Mouse (Mus musculus): ENCODE measurements around the gene Adssl1. TPM values are rescaled to one million over a fixed set of nuclear protein-coding genes. Genes with fewer than 3 reads are reported as not detected.

Gene Adssl1
- total and polyA plus RNA-seq, 3 experiments = 10.2 to 29.4 (median 10.7) TPM

GRCm38 (mm10) chr12:112593951-112594915 is 25.6 kb upstream of the Adssl1 start (continued):
- TF ChIP-seq POLR2AphosphoS2 (IDR thresholded peaks at IDR 0.05; ENCODE audit: low read depth, low read length) = no peak

DNA sequence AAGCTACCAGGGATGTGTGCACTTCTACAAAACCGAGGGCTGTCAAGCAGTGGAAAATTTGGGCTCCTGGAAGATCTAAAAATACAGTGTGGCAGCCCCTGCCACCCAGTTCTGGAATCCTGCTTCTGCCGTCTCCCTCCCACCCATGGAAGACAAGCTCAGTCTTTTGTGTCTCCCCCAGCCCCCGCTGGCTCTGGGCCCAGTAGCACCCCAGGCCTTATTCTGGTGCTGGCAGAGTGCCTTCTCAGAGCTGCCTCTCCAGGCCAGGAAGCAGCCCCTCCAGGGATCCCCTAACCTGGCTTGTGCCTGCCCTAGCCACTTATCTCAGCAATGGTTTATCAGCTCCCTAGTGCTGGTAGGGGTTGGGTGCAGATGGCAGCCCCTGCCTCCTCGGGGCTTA is 24.9 kb upstream of the Adssl1 start:
- dilution Hi-C loops (cut with MboI; ENCODE audit: extremely low pct_ligation_motif_present, extremely low pct_unique_long_range_greater_than_20kb, low sequenced_read_pairs) (no loop called here), in situ Hi-C loops (cut with MboI; ENCODE audit: low pct_ligation_motif_present, low pct_unique_long_range_greater_than_20kb, low sequenced_read_pairs) (loop anchor here (5.0 kb wide), 1 partner anchor 33 kb away; no protein-coding TSS in a partner anchor)
- H3K36me3 ChIP-seq (replicated peaks in 1 of 2; ENCODE audit: control insufficient read depth in 1 of 2, insufficient read depth in 1 of 2, low read length in 1 of 2) = peaks cover 5 to 93% of the 10 kb centered on the region in 2 experiments
- peak overlapping the region in 1 of 3 experiments; percentile 27 for H3K4me3 ChIP-seq (replicated peaks in 1 of 3; ENCODE audit: low read depth in 2 of 3, low read length in 2 of 3, poor library complexity in 1 of 3)
- no peak for DNase-seq (ENCODE audit: extremely low read depth)
- H3K9me3 ChIP-seq (replicated peaks; ENCODE audit: low read length) = no peaks in the 10 kb centered on the region
- H3K79me2 ChIP-seq (replicated peaks; ENCODE audit: control insufficient read depth, extremely low read depth, insufficient read depth, poor library complexity, severe bottlenecking) = peaks cover 80% of the 10 kb centered on the region
- H3K4me2 ChIP-seq (ENCODE audit: insufficient read depth, low read depth, poor library complexity, severe bottlenecking) = peak overlapping the region; percentile 84
- H3K27ac ChIP-seq (ENCODE audit: insufficient read depth, low read depth) = peak overlapping the region; percentile 80
- peak overlapping the region; percentile 18 for H3K9ac ChIP-seq (ENCODE audit: insufficient read depth, low read depth)
- H3K27me3 ChIP-seq (replicated peaks) = no peaks in the 10 kb centered on the region
- peaks cover 71 to 78% of the 10 kb centered on the region in 2 experiments for H3K4me1 ChIP-seq (ENCODE audit: control insufficient read depth in 1 of 2, insufficient read depth in 2 of 2)
- no peak for TF ChIP-seq NELFE (IDR thresholded peaks at IDR 0.05; ENCODE audit: low read depth, low read length)
- no peak for TF ChIP-seq ZNF384 (IDR thresholded peaks at IDR 0.05; ENCODE audit: low read depth, low read length)
- no peak for TF ChIP-seq MAZ (IDR thresholded peaks at IDR 0.05; ENCODE audit: low read depth, low read length)
- TF ChIP-seq MYC (IDR thresholded peaks at IDR 0.05; ENCODE audit: low read depth, low read length) = no peak
- TF ChIP-seq JUN (IDR thresholded peaks at IDR 0.05; ENCODE audit: insufficient read depth, low read depth, low read length) = no peak
- no peak for TF ChIP-seq PAX5 (IDR thresholded peaks at IDR 0.05; ENCODE audit: low read length)
- no peak for TF ChIP-seq GABPA (IDR thresholded peaks at IDR 0.05; ENCODE audit: insufficient replicate concordance, low read depth, low read length)
- TF ChIP-seq MAX (IDR thresholded peaks at IDR 0.05; ENCODE audit: low read length) = no peak
- no peak for TF ChIP-seq USF1 (IDR thresholded peaks at IDR 0.05; ENCODE audit: low read depth, low read length)
- no peak; the same call in 1 of the 2 replicates for TF ChIP-seq CHD1 (IDR thresholded peaks at IDR 0.05; ENCODE audit: low read depth, low read length)
- no peak for TF ChIP-seq EP300 (IDR thresholded peaks at IDR 0.05; ENCODE audit: low read length)
- TF ChIP-seq ETS1 (conservative IDR thresholded peaks at IDR 0.05; ENCODE audit: low read depth, low read length) = no peak
- no peak for TF ChIP-seq ZC3H11A (IDR thresholded peaks at IDR 0.05; ENCODE audit: low read depth, low read length)
- TF ChIP-seq POLR2A (IDR thresholded peaks at IDR 0.05; ENCODE audit: low read depth, low read length) = no peak
- no peak for TF ChIP-seq POLR2AphosphoS2 (IDR thresholded peaks at IDR 0.05; ENCODE audit: low read depth, low read length)
- TF ChIP-seq BHLHE40 (IDR thresholded peaks at IDR 0.05; ENCODE audit: low read depth, low read length) = no peak
- TF ChIP-seq MAFK (IDR thresholded peaks at IDR 0.05; ENCODE audit: insufficient replicate concordance, low read length) = no peak
- no peak for TF ChIP-seq ELF1 (IDR thresholded peaks at IDR 0.05; ENCODE audit: low read depth, low read length)
